Mouse (Mus musculus) CH12.LX (cell line): ENCODE results near the gene Irf4.

ENCODE experiments used
- CTCF ChIP-seq, 2 experiments: IDR thresholded peaks in 1 of 2; conservative IDR thresholded peaks in 1 of 2; 2 replicates each; pipeline ENCODE4 v1.5.1; 2011 to 2012; ENCODE audit warnings: low read depth in 2 of 2, low read length in 2 of 2, improper control_type of control experiment in 1 of 2, inconsistent platforms in 1 of 2, mild to moderate bottlenecking in 1 of 2, moderate library complexity in 1 of 2
- HCFC1 ChIP-seq: IDR thresholded peaks from 2 replicates; pipeline ENCODE4 v1.6.1; 2012; ENCODE audit warnings: low read depth, mild to moderate bottlenecking, inconsistent platforms, low read length, improper control_type of control experiment
- POLR2A ChIP-seq: IDR thresholded peaks from 2 replicates; pipeline ENCODE4 v1.6.1; 2011; ENCODE audit warnings: low read depth, mild to moderate bottlenecking, improper control_type of control experiment, low read length
- RAD21 ChIP-seq: IDR thresholded peaks from 2 replicates; pipeline ENCODE4 v1.6.1; 2011; ENCODE audit warnings: low read depth, mild to moderate bottlenecking, low read length, improper control_type of control experiment, moderate library complexity
- SIN3A ChIP-seq: IDR thresholded peaks from 2 replicates; pipeline ENCODE4 v1.6.1; 2012; ENCODE audit warnings: low read length, improper control_type of control experiment, inconsistent platforms
- USF1 ChIP-seq: IDR thresholded peaks from 2 replicates; pipeline ENCODE4 v1.6.1; 2014; ENCODE audit warnings: low read depth, mild to moderate bottlenecking, inconsistent platforms, low read length, improper control_type of control experiment
- USF2 ChIP-seq: conservative IDR thresholded peaks from 2 replicates; pipeline ENCODE4 v1.6.1; 2011; ENCODE audit warnings: low read depth, low read length, improper control_type of control experiment
- ZMIZ1 ChIP-seq: IDR thresholded peaks from 2 replicates; pipeline ENCODE4 v1.6.1; 2012; ENCODE audit warnings: low read depth, mild to moderate bottlenecking, inconsistent platforms, low read length, improper control_type of control experiment

DNA sequence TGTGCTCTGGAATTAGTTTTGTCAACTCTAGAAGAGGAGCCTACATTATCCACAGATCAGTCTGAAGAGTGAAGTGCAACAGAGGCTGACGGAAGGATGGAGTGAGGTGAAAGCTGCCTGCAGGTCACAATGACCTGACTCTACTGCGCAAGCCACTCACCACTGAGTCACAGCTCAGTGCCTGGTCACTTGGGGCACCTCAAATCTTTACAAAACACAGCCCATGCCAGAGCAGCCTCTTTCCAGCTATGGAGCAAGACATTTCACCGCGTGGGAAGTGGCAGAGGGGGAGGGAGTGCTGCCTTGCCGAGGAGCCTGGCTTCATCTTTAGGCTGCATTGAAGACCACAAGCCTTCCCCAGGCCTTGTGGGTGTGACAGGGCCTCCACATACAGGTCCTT is 65.2 kb downstream of the Irf4 start:
- TF ChIP-seq USF1 = no peak
- TF ChIP-seq POLR2A = no peak
- TF ChIP-seq CTCF (conservative IDR thresholded peaks at IDR 0.05 in 1 of 2, IDR thresholded peaks at IDR 0.05 in 1 of 2; ENCODE audit: low read depth in 2 of 2, low read length in 2 of 2) = no peak
- no peak for TF ChIP-seq ZMIZ1
- no peak for TF ChIP-seq USF2
- no peak for TF ChIP-seq RAD21
- no peak for TF ChIP-seq HCFC1
- TF ChIP-seq SIN3A = no peak
